Mouse (Mus musculus): ENCODE results near the gene Gtpbp4.

- TF ChIP-seq POLR2A (IDR thresholded peaks at IDR 0.05; ENCODE audit: extremely low read depth, insufficient read depth, low read length) (no peak), CTCF (IDR thresholded peaks at IDR 0.05; ENCODE audit: extremely low read depth, insufficient read depth, low read length) (no peak)
Observed at GRCm38 (mm10) chr13:9022623-9023022, 26.7 kb upstream of the Gtpbp4 start.

All from cortical plate, adult 2 months (tissue).